32 mouse cellular contexts compared by ENCODE assay signal in genomic region chr17:70870581-70870980, GRCm38 (mm10). TPM values are rescaled to one million over a fixed set of nuclear protein-coding genes. Genes with fewer than 3 reads are reported as not detected.
A peak's percentile ranks its signal among the peaks of the same experiment; 100 is the strongest.
DNase-seq lines count a peak whose midpoint lies in the region; ATAC-seq and TF ChIP-seq lines count a peak whose summit lies in the region.
"Had no signal": no experiment of that assay in that cellular context is flagged by ENCODE, and none has a peak within 500 bp of the region (broad histone marks: within the 10 kb centered on the region; RNA-seq: fewer than 3 reads in every experiment).

No protein-coding gene starts in this region.

- TF ChIP-seq CTCF in midbrain, postnatal 0 days (IDR thresholded peaks at IDR 0.05): no peak

- no peak overlapping the region for H3K4me2 ChIP-seq in midbrain, embryonic 11.5 days
- no peak overlapping the region for H3K4me2 ChIP-seq in midbrain, postnatal 0 days (ENCODE audit: low read depth, low read length, poor library complexity, severe bottlenecking)
- H3K4me2 ChIP-seq: embryonic facial prominence, embryonic 13.5 days; forebrain, embryonic 13.5 days; heart, embryonic 11.5 days; heart, embryonic 15.5 days; hindbrain, embryonic 13.5 days; intestine, embryonic 15.5 days had no signal

- H3K36me3 ChIP-seq in midbrain, embryonic 11.5 days (ENCODE audit: control insufficient read depth, insufficient read depth, low read length): no peaks in the 10 kb centered on the region
- no peaks in the 10 kb centered on the region for H3K36me3 ChIP-seq in midbrain, postnatal 0 days (ENCODE audit: insufficient read depth, low read length)
- H3K36me3 ChIP-seq: embryonic facial prominence, embryonic 10.5 days; embryonic facial prominence, embryonic 13.5 days; heart, embryonic 15.5 days; hindbrain, embryonic 10.5 days; hindbrain, embryonic 13.5 days; intestine, embryonic 15.5 days had no signal

- peak; percentile 54 for DNase-seq in midbrain, embryonic 11.5 days (ENCODE audit: low spot score, missing footprints)
- no peak for DNase-seq in midbrain, postnatal 0 days (ENCODE audit: low spot score)
- DNase-seq in ES-CJ7 (ENCODE audit: low read depth, low spot score) (peak; percentile 69), R1 (ENCODE audit: low read depth, low spot score) (peak; percentile 71)
- DNase-seq in cerebellum, postnatal 36 days: no peak
- no peak for DNase-seq in adrenal gland, postnatal 14 days
- DNase-seq: adrenal gland, adult 8-10 months; adrenal gland, postnatal 36 days; cerebellum, adult 18-20 months; cerebellum, adult 9-10 months; cerebellum, postnatal 25 days; embryo, embryonic 11 days; forebrain, postnatal 0 days; gastrocnemius, adult 2 months; gastrocnemius, postnatal 14 days; heart, adult 11 months; heart, postnatal 10 days; heart, postnatal 36 days; kidney, adult 11 months had no signal

- H3K27ac ChIP-seq in midbrain, embryonic 11.5 days (ENCODE audit: low read depth, low read length): no peak overlapping the region
- H3K27ac ChIP-seq in midbrain, postnatal 0 days (ENCODE audit: low read depth, low read length): no peak overlapping the region
- H3K27ac ChIP-seq: embryonic facial prominence, embryonic 10.5 days; embryonic facial prominence, embryonic 13.5 days; forebrain, embryonic 13.5 days; gastrocnemius, adult 2 months; heart, embryonic 15.5 days; hindbrain, embryonic 10.5 days; hindbrain, embryonic 13.5 days; intestine, embryonic 15.5 days had no signal

- no peak for ATAC-seq in midbrain, embryonic 11.5 days (ENCODE audit: low FRiP score)
- ATAC-seq in midbrain, postnatal 0 days (ENCODE audit: low FRiP score): no peak
- ATAC-seq: activated CD4-positive, CD25-positive, alpha-beta regulatory T cell, adult 4 months; CD4-positive, CD25-positive, alpha-beta regulatory T cell, adult 4 months; forebrain, embryonic 13.5 days; forebrain, postnatal 0 days; hindbrain, embryonic 16.5 days; intestine, embryonic 15.5 days; Patski had no signal

- no peak overlapping the region for H3K9ac ChIP-seq in midbrain, embryonic 11.5 days (ENCODE audit: low read length)
- H3K9ac ChIP-seq in midbrain, postnatal 0 days (replicated peaks; ENCODE audit: low read length, poor library complexity, severe bottlenecking): no peak overlapping the region
- H3K9ac ChIP-seq: embryonic facial prominence, embryonic 13.5 days; forebrain, embryonic 13.5 days; forebrain, postnatal 0 days; heart, embryonic 15.5 days; hindbrain, embryonic 13.5 days; intestine, embryonic 15.5 days had no signal

- 91% methylated on average over 4 of the region's 4 CpGs for WGBS in midbrain, embryonic 11.5 days
- 95% methylated on average over 4 of the region's 4 CpGs for WGBS in midbrain, postnatal 0 days

- peaks cover 22% of the 10 kb centered on the region for H3K4me1 ChIP-seq in midbrain, embryonic 11.5 days (ENCODE audit: control insufficient read depth, insufficient read depth, low read length)
- H3K4me1 ChIP-seq in midbrain, postnatal 0 days (ENCODE audit: insufficient read depth, low read length): no peaks in the 10 kb centered on the region

- H3K27me3 ChIP-seq in midbrain, embryonic 11.5 days (ENCODE audit: control insufficient read depth, insufficient read depth, low read length): no peaks in the 10 kb centered on the region
- no peaks in the 10 kb centered on the region for H3K27me3 ChIP-seq in midbrain, postnatal 0 days (ENCODE audit: insufficient read depth, low read length)
- H3K27me3 ChIP-seq: embryonic facial prominence, embryonic 13.5 days; forebrain, embryonic 13.5 days; heart, embryonic 15.5 days; hindbrain, embryonic 13.5 days; intestine, embryonic 15.5 days; Patski had no signal

- H3K9me3 ChIP-seq in midbrain, embryonic 11.5 days (ENCODE audit: control insufficient read depth, low read length): no peaks in the 10 kb centered on the region
- H3K9me3 ChIP-seq in midbrain, postnatal 0 days (ENCODE audit: low read length): no peaks in the 10 kb centered on the region
- H3K9me3 ChIP-seq: embryonic facial prominence, embryonic 10.5 days; embryonic facial prominence, embryonic 13.5 days; forebrain, embryonic 13.5 days; heart, embryonic 15.5 days; hindbrain, embryonic 10.5 days; intestine, embryonic 15.5 days had no signal

- no peak overlapping the region for H3K4me3 ChIP-seq in midbrain, embryonic 11.5 days (ENCODE audit: low read depth, low read length)
- H3K4me3 ChIP-seq in midbrain, postnatal 0 days (ENCODE audit: low read depth, low read length): no peak overlapping the region
- H3K4me3 ChIP-seq: embryonic facial prominence, embryonic 10.5 days; embryonic facial prominence, embryonic 13.5 days; erythroblast, embryonic 14.5 days; forebrain, embryonic 13.5 days; gastrocnemius, adult 2 months; heart, embryonic 15.5 days; hindbrain, embryonic 10.5 days; hindbrain, embryonic 13.5 days; intestine, embryonic 15.5 days had no signal

RNA-seq across cellular contexts. Expression of gene Tgif1, which starts 17.2 kb away (rescaled TPM):
- 53.0 and 58.4 TPM in 2 replicates for polyA plus RNA-seq in midbrain, embryonic 11.5 days (2014; fragmentation: Nextera tagmentation; extraction: Ambion mirVana)
- total RNA-seq in midbrain, postnatal 0 days (2014; rRNA removed): 5.6 and 5.8 TPM in 2 replicates
- polyA plus RNA-seq in midbrain, postnatal 0 days (2015; fragmentation: Nextera tagmentation; extraction: Ambion mirVana): 3.8 and 4.2 TPM in 2 replicates
- total RNA-seq in adrenal gland, postnatal 14 days (2021): 45.9 and 50.8 TPM in 2 replicates

Comparison
In these comparisons a context has a peak if more than half of its experiments do, and no peak if none do; other contexts are left out.
1. DNase-seq: peak in midbrain, embryonic 11.5 days (single experiment), ES-CJ7 (single experiment) and R1 (single experiment); none in midbrain, postnatal 0 days (single experiment), cerebellum, postnatal 36 days (0 of 2) and adrenal gland, postnatal 14 days (single experiment).